Mouse (Mus musculus) macrophage (primary cell): Measurements from ENCODE around the gene Atp5s. TPM values are rescaled to one million over a fixed set of nuclear protein-coding genes. Genes with fewer than 3 reads are reported as not detected.
A peak's percentile ranks its signal among the peaks of the same experiment; 100 is the strongest.

ENCODE experiments used
- H3K27ac ChIP-seq: fragments of 350-480 bp; formaldehyde crosslinking; 2 replicates; pipeline ENCODE4 v1.9.0; 2021
- H3K36me3 ChIP-seq: fragments of 350-480 bp; formaldehyde crosslinking; 2 replicates; pipeline ENCODE4 v1.9.0; 2021; ENCODE audit errors: inconsistent target
- H3K4me3 ChIP-seq: fragments of 350-480 bp; formaldehyde crosslinking; 2 replicates; pipeline ENCODE4 v1.9.0; 2021; ENCODE audit errors: inconsistent target
- H3K79me2 ChIP-seq: fragments of 350-480 bp; formaldehyde crosslinking; 2 replicates; pipeline ENCODE4 v1.9.0; 2021; ENCODE audit errors: inconsistent target
- WGBS: methylation state at CpG from one replicate; pipeline ENCODE4 v1.1.7; 2026; ENCODE audit warnings: inconsistent platforms; ENCODE audit not compliant: missing documents; 5-methylcytosine and 5-hydroxymethylcytosine counted together
- polyA plus RNA-seq: library from polyadenylated mRNA; stranded (reverse); fragments of 250-400 nt; gene quantifications from 3 replicates; pipeline ENCODE4 v1.2.4, GENCODE M21; 2018; ENCODE audit warnings: inconsistent platforms

Atp5s gene
- polyA plus RNA-seq, 1 experiment from 2014 or later: 7.8 TPM

DNA sequence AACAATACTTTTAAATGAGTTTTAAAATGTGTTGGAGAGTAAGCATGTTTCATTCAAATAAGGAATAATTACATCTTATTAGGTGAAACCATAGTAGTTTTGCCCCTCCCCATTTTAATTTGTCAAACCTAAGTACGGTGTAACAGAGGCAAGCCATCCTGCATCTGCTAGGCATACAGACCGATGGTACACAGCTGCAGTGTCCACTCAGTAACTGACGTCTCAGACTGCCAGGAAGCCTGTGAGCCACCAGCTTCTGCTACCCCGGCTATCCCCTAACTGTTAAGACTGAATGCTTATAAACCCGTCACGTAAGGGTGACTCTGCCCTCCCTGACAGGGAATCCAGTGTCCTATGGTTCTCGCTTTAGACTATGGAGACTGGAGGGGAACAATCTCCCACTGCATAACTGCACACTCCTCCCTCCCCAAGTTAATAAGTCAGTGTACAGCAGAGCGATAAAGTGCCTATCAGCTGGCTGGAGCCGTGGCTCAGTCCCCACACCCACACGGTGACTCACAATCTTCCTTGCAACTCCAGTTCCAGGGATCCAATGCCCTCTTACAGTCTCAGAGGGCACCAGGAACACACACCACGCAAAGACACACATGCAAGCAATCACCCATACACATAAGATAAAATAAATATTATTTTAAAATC is 19.8 kb upstream of the Atp5s start:
- Histone ChIP-seq H3K36me3 (no peaks in the 10 kb centered on the region), H3K27ac (no peak overlapping the region), H3K79me2 (no peaks in the 10 kb centered on the region), H3K4me3 (no peak overlapping the region)
- 98% methylated on average over 11 of the region's 11 CpGs for WGBS

DNA sequence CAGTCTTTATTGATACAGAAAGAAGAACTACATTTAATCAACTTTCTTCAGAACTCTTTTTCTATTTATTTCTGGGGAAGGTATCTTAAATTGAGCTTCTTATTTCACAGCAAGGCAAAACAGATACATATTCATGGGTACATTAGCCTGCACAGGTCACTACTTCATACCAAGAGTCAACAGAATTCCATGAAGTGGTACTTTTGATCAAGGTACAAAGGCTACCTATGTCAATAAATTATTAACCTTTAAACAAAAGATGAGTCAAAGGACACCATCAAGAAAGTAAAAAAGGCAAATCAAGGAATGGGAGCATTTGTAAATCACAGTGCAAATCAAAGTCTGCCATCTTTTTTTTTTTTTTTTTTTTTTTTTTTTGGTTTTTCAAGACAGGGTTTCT is 11.1 kb upstream of the Atp5s start:
- H3K36me3 ChIP-seq: no peaks in the 10 kb centered on the region
- H3K27ac ChIP-seq: no peak overlapping the region
- no peak overlapping the region for H3K4me3 ChIP-seq
- H3K79me2 ChIP-seq: no peaks in the 10 kb centered on the region

GRCm38 (mm10) chr12:69722857-69723256 is 1.9 kb upstream of the Atp5s start:
- H3K79me2 ChIP-seq: no peaks in the 10 kb centered on the region
- no peaks in the 10 kb centered on the region for H3K36me3 ChIP-seq
- no peak overlapping the region for H3K4me3 ChIP-seq
- no peak overlapping the region for H3K27ac ChIP-seq
- WGBS: 94% methylated on average over 3 of the region's 3 CpGs

DNA sequence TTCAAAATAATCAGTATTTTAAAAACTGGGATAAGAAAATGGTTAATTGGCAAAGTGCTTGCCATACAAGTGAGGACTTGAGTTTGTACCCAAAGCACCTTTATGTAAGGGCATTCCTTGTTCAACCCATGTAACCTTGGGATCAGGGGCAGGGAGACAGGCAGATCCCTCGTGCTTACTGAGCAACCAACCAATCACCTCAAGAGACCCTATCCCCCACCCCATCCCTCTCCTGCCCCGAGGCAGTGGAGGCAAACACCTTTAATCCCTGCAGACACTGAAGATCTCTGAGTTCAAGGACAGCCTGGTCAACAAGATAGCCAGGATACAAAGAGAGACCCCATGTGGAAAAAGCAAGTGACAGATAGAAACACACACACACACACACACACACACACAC is 1.4 kb upstream of the Atp5s start:
- H3K27ac ChIP-seq: no peak overlapping the region
- 95% methylated on average over 2 of the region's 2 CpGs for WGBS
- no peak overlapping the region for H3K4me3 ChIP-seq
- H3K36me3 ChIP-seq: no peaks in the 10 kb centered on the region
- no peaks in the 10 kb centered on the region for H3K79me2 ChIP-seq

DNA sequence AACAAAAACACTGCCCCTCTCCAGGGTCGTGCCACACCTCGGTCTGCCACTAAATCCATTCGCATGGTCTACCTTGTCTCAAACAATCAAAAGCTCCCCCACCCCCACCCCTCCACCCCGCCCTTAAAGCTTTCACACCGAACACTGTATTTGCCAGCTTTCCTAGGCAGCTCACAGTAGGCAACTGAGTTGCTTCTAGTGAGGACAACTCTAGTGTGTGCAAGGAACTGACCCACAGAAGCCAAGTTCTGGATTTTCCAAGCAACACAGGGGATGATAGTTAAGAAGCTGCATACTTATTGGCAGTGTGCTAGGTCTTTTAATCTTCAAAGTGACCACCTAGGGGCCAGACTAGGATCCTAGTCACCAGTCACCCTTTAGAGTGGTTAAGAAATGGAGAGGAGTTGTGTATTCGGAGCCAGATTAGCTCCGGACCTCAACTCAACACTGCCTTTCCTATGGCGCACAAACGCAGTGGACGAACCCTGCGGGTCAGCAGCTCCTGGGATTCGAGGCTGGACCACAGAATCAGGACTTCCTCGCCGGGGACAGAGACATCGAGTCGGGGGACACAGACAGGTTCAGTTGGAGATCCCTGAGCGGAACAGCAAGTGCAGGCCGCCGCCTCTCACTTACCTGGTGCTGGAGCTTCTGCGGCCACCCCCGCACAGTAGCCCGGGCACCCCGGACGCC is 586 bp upstream of the Atp5s start:
- peak overlapping the region; percentile 55 for H3K4me3 ChIP-seq
- 4% methylated on average over 24 of the region's 24 CpGs for WGBS
- no peaks in the 10 kb centered on the region for H3K36me3 ChIP-seq
- H3K27ac ChIP-seq: no peak overlapping the region
- H3K79me2 ChIP-seq: no peaks in the 10 kb centered on the region

- WGBS: 100% methylated on average over 1 of the region's 1 CpGs
- no peak overlapping the region for H3K4me3 ChIP-seq
- H3K36me3 ChIP-seq: no peaks in the 10 kb centered on the region
Observed at GRCm38 (mm10) chr12:69729246-69729645, 4.5 kb downstream of the Atp5s start.

GRCm38 (mm10) chr12:69730306-69730705 is 5.6 kb downstream of the Atp5s start:
- H3K79me2 ChIP-seq: no peaks in the 10 kb centered on the region
- H3K4me3 ChIP-seq: no peak overlapping the region
- H3K27ac ChIP-seq: no peak overlapping the region
- H3K36me3 ChIP-seq: no peaks in the 10 kb centered on the region
- WGBS: 92% methylated on average over 1 of the region's 1 CpGs

More at GRCm38 (mm10) chr12:69729246-69729645, 4.5 kb downstream of the Atp5s start:
- Histone ChIP-seq H3K27ac (no peak overlapping the region), H3K79me2 (no peaks in the 10 kb centered on the region)

- no peak overlapping the region for H3K4me3 ChIP-seq
- no peaks in the 10 kb centered on the region for H3K79me2 ChIP-seq
- H3K36me3 ChIP-seq: no peaks in the 10 kb centered on the region
- 79% methylated on average over 5 of the region's 5 CpGs for WGBS
- no peak overlapping the region for H3K27ac ChIP-seq
Observed at GRCm38 (mm10) chr12:69732221-69732620, 7.5 kb downstream of the Atp5s start.

- Histone ChIP-seq H3K36me3 (no peaks in the 10 kb centered on the region), H3K4me3 (no peak overlapping the region), H3K27ac (no peak overlapping the region), H3K79me2 (no peaks in the 10 kb centered on the region)
- 0% methylated on average over 2 of the region's 2 CpGs for WGBS
Observed at GRCm38 (mm10) chr12:69733518-69733917, 8.8 kb downstream of the Atp5s start.

GRCm38 (mm10) chr12:69733923-69734322 is 9.2 kb downstream of the Atp5s start:
- WGBS: 42% methylated on average over 3 of the region's 3 CpGs
- no peak overlapping the region for H3K27ac ChIP-seq
- H3K79me2 ChIP-seq: no peaks in the 10 kb centered on the region
- H3K36me3 ChIP-seq: no peaks in the 10 kb centered on the region
- no peak overlapping the region for H3K4me3 ChIP-seq

DNA sequence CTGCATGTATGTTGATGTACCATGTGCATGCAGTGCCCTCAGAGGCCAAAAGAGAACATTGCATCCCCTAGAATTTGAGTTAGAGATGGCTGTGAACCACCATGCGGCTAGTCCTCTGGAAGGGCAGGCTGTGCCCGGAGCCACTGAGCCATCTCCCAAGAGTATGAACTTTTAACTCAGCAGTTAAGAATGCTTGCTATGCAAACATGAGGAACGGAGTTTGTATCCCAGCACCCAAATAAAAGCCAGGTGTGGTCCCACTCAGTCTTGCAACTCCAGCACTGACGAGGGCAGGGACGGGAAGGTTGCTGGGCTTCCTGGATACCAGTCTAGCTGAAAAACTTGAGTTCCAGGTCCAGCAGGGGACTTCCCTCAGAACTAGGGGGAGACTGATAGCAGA is 17.2 kb downstream of the Atp5s start:
- Histone ChIP-seq H3K79me2 (no peaks in the 10 kb centered on the region), H3K4me3 (no peak overlapping the region), H3K36me3 (no peaks in the 10 kb centered on the region), H3K27ac (no peak overlapping the region)
- 98% methylated on average over 5 of the region's 5 CpGs for WGBS

- Histone ChIP-seq H3K79me2 (no peaks in the 10 kb centered on the region), H3K36me3 (no peaks in the 10 kb centered on the region), H3K4me3 (no peak overlapping the region), H3K27ac (no peak overlapping the region)
- 96% methylated on average over 5 of the region's 5 CpGs for WGBS
Observed at GRCm38 (mm10) chr12:69744138-69744537, 19.4 kb downstream of the Atp5s start.

- H3K36me3 ChIP-seq: no peaks in the 10 kb centered on the region
- WGBS: 64% methylated on average over 10 of the region's 10 CpGs
- no peak overlapping the region for H3K4me3 ChIP-seq
- no peak overlapping the region for H3K27ac ChIP-seq
- no peaks in the 10 kb centered on the region for H3K79me2 ChIP-seq
Observed at GRCm38 (mm10) chr12:69751864-69752341, 27.2 kb downstream of the Atp5s start.

GRCm38 (mm10) chr12:69753936-69754335 is 29.2 kb downstream of the Atp5s start:
- Histone ChIP-seq H3K27ac (no peak overlapping the region), H3K4me3 (no peak overlapping the region), H3K79me2 (no peaks in the 10 kb centered on the region), H3K36me3 (no peaks in the 10 kb centered on the region)
- WGBS: 87% methylated on average over 5 of the region's 5 CpGs

DNA sequence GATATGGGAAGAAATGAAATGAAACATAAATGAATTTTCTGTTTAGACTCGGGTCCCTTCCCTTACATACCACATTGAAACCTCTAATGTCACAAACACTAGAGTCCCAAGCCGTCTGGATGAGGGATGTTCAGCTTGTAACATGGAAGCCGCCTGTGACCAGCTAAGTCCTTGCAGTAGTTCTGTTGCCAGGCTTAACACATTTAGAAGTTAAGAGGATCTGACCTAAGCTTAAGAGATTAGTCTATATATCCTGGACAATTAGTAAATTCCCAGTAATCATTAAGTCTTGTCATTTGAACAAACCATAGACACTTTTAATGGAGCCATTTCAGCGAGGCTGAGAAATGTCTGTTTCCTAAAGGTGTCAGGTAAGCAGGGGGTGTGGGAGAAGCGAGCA is 31.3 kb downstream of the Atp5s start:
- H3K27ac ChIP-seq: no peak overlapping the region

More for the DNA sequence above, 31.3 kb downstream of the Atp5s start:
- Histone ChIP-seq H3K4me3 (no peak overlapping the region), H3K79me2 (no peaks in the 10 kb centered on the region), H3K36me3 (no peaks in the 10 kb centered on the region)
- WGBS: 88% methylated on average over 5 of the region's 5 CpGs
